Comparison of ENCODE assay signal across 17 mouse cellular contexts in the genomic region with DNA sequence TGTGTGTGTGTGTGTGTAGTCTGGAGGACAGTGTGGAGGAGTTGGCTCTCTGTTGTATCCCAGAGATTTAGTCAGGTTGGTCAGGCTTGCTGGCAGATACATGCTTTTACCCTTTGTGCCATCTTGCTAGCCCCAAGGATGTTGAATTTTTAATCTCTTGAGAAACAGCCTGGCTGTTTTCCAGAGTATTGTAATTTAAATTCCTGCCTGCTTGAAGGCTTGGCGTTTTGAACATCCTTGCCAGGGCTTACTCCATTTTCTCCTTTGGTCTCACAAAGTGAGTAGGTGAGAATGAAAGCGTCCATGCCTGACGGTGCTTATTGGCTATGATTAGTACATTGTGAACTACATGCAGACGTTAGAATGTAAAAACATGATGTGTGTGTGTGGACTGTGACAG.
"Had no signal": no experiment of that assay in that cellular context is flagged by ENCODE, and none has a peak within 500 bp of the region (broad histone marks: within the 10 kb centered on the region; RNA-seq: fewer than 3 reads in every experiment).

No protein-coding gene starts in this region.

- H3K9ac ChIP-seq: intestine, embryonic 15.5 days; liver, embryonic 15.5 days; lung, embryonic 14.5 days; midbrain, embryonic 12.5 days; neural tube, embryonic 15.5 days had no signal

- H3K4me2 ChIP-seq: intestine, embryonic 15.5 days; liver, embryonic 11.5 days; liver, embryonic 15.5 days; lung, embryonic 14.5 days; midbrain, embryonic 12.5 days; neural tube, embryonic 15.5 days had no signal

- H3K27me3 ChIP-seq: intestine, embryonic 15.5 days; liver, embryonic 15.5 days; megakaryocyte, embryonic 14.5 days; midbrain, embryonic 12.5 days; neural tube, embryonic 15.5 days had no signal

- H3K4me1 ChIP-seq: intestine, embryonic 15.5 days; limb, embryonic 10.5 days; liver, embryonic 15.5 days; megakaryocyte, embryonic 14.5 days; midbrain, embryonic 12.5 days; neural tube, embryonic 15.5 days had no signal

- DNase-seq: kidney, adult 8-10 months; kidney, postnatal 25 days; lung, embryonic 14.5 days; right cerebral cortex, adult 18-20 months; right cerebral cortex, postnatal 25 days; thymus, postnatal 14 days had no signal

- H3K9me3 ChIP-seq: intestine, embryonic 15.5 days; limb, embryonic 10.5 days; liver, embryonic 15.5 days; megakaryocyte, embryonic 14.5 days; midbrain, embryonic 12.5 days; neural tube, embryonic 15.5 days had no signal

- H3K4me3 ChIP-seq: intestine, embryonic 15.5 days; left cerebral cortex, adult 2 months; limb, embryonic 10.5 days; liver, embryonic 15.5 days; megakaryocyte, embryonic 14.5 days; midbrain, embryonic 12.5 days; myocyte; neural tube, embryonic 15.5 days had no signal

- H3K27ac ChIP-seq: intestine, embryonic 15.5 days; left cerebral cortex, adult 2 months; limb, embryonic 10.5 days; liver, embryonic 15.5 days; macrophage; midbrain, embryonic 12.5 days; neural tube, embryonic 15.5 days; stomach, postnatal 0 days had no signal

- ATAC-seq: intestine, embryonic 15.5 days had no signal
